Mouse (Mus musculus) stomach, embryonic 16.5 days (tissue): ENCODE data around the gene Pik3ip1. TPM values are rescaled to one million over a fixed set of nuclear protein-coding genes. Genes with fewer than 3 reads are reported as not detected.

Source experiments
- ATAC-seq: fragments of 200-750 bp; cut with Nextera tagmentation; 2 replicates; pipeline ENCODE4 v1.8.0; 2017; ENCODE audit warnings: moderate number of reproducible peaks, moderate TSS enrichment; ENCODE audit not compliant: insufficient read depth, low FRiP score
- H3K27ac ChIP-seq: fragments of 300-500 bp; sonication (generic); 2 replicates; pipeline ENCODE4 v1.5.1; 2014; ENCODE audit warnings: low read length
- H3K27me3 ChIP-seq: fragments of 300-500 bp; sonication (generic); 2 replicates; pipeline ENCODE4 v1.6.1; 2014; ENCODE audit warnings: low read length, control low read depth, mixed read lengths; ENCODE audit not compliant: control insufficient read depth, insufficient read depth
- H3K36me3 ChIP-seq: fragments of 300-500 bp; sonication (generic); 2 replicates; pipeline ENCODE4 v1.6.1; 2014; ENCODE audit warnings: low read length; ENCODE audit not compliant: control insufficient read depth, insufficient read depth
- H3K4me1 ChIP-seq: fragments of 300-500 bp; sonication (generic); 2 replicates; pipeline ENCODE4 v1.6.1; 2014; ENCODE audit warnings: low read length, control low read depth, mixed read lengths; ENCODE audit not compliant: control insufficient read depth, insufficient read depth
- H3K4me2 ChIP-seq: fragments of 300-500 bp; sonication (generic); 2 replicates; pipeline ENCODE4 v1.6.1; 2014; ENCODE audit warnings: low read depth, low read length, mixed read lengths
- H3K4me3 ChIP-seq: fragments of 300-500 bp; sonication (generic); replicated peaks from 2 replicates; pipeline ENCODE4 v1.5.1; 2014; ENCODE audit warnings: mild to moderate bottlenecking, low read length
- H3K9ac ChIP-seq: fragments of 300-500 bp; sonication (generic); 2 replicates; pipeline ENCODE4 v1.6.1; 2014; ENCODE audit warnings: low read length
- H3K9me3 ChIP-seq: fragments of 300-500 bp; sonication (generic); replicated peaks from 2 replicates; pipeline ENCODE4 v1.6.1; 2016; ENCODE audit warnings: low read length, control low read depth; ENCODE audit not compliant: control insufficient read depth
- WGBS: fragments of 180-500 bp; shearing (Covaris S2); extraction: QIAGEN DNeasy Blood & Tissue Kit; methylation state at CpG from one replicate; pipeline ENCODE4 v1.1.7; 2014; 5-methylcytosine and 5-hydroxymethylcytosine counted together
- polyA plus RNA-seq: library from polyadenylated mRNA; unstranded; fragments of >200 nt; fragmentation: Nextera tagmentation; extraction: Ambion mirVana; gene quantifications from 2 replicates; pipeline ENCODE4 v1.2.1, GENCODE M21; 2015

The Pik3ip1 gene
- 9.4 and 11.8 TPM in 2 replicates for polyA plus RNA-seq

DNA sequence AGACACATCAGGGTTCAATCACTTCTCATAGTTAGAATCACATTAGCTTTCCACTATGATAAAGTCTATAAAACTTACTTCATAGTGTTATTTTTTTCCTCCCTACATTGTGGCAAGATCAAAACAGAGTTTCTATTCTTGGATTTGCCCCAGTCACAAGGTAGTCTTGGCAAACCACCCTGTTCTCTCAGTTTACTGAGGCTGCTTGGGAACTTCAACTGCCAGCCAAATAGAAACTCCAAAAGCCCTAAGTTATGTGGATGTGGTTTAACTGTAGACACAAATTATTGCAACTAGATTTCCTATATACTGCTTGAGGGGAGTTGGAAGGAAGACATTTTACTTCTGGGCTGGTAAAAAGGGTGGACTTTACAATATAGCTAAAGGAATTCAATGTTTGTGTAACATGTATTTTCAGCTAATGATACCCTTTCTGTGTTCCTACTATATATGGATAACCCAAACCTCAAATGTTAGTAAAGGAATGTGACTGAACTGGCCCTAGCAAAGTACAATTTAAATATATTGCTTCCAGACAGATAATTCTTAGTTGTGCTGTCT, at the start of gene Pik3ip1:
Gene Pik3ip1 (plus strand): TSS at position 511 of the 561 bp plus-strand sequence.
- peak within 1 kb of the TSS; percentile 100 for H3K4me2 ChIP-seq
- H3K4me3 ChIP-seq: peak within 1 kb of the TSS; percentile 55
- no peaks in the 10 kb centered on the region for H3K36me3 ChIP-seq
- H3K9ac ChIP-seq: peak within 1 kb of the TSS; percentile 59
- peaks cover 22% of the 10 kb centered on the region for H3K4me1 ChIP-seq
- peak within 1 kb of the TSS; percentile 54; the same call in 1 of the 2 replicates for H3K27ac ChIP-seq
- no peaks in the 10 kb centered on the region for H3K27me3 ChIP-seq
- no peak for ATAC-seq
- H3K9me3 ChIP-seq: no peaks in the 10 kb centered on the region

DNA sequence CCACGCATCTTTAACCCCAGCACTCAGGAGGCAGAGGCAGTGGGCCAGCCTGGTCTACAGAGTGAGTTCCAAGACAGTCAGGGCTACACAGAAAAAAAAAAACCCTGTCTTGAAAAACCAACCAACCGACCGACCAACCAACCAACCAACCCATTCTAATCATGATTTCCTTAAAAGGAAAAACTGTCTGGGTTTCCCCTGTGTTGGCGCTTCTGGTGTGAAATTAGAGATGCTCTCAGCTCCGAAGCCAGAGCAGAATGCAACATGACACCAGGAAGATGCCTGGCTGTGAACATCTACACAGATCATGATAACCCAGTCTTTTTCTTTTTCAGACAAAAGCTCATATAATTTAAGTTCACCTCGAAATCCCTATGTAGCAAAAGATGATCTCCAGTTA, 47.3 kb upstream of the Pik3ip1 start:
- no peak for ATAC-seq
- H3K9ac ChIP-seq: no peak overlapping the region
- WGBS: 76% methylated on average over 6 of the region's 6 CpGs
- H3K4me2 ChIP-seq: no peak overlapping the region
- no peak overlapping the region for H3K4me3 ChIP-seq
- H3K4me1 ChIP-seq: peaks cover 5% of the 10 kb centered on the region; the same call in 1 of the 2 replicates
- H3K9me3 ChIP-seq: peaks cover 4% of the 10 kb centered on the region; the same call in 1 of the 2 replicates
- no peaks in the 10 kb centered on the region for H3K36me3 ChIP-seq
- H3K27ac ChIP-seq: no peak overlapping the region
- no peaks in the 10 kb centered on the region for H3K27me3 ChIP-seq

DNA sequence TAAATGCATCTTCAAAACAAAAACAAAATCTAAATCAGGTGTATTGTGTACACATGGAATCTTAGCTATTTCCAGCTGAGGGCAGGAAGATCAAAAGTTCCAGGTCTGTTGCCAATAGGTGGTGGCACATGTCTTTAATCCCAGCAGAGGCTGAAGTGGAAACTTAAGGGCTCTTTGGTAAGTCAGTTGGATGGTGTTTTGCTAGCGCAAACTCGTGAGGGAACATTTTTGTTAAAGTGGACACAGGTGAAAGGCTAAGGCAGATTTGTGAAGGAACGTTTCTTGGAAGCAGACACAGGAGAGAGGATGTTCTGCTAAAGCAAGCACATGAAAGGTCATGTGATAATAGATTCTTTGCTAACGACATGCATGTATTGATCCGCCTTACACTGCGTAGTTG, 46.6 kb upstream of the Pik3ip1 start:
- Histone ChIP-seq H3K27ac (no peak overlapping the region), H3K9ac (no peak overlapping the region), H3K36me3 (no peaks in the 10 kb centered on the region), H3K4me2 (no peak overlapping the region), H3K27me3 (no peaks in the 10 kb centered on the region), H3K4me1 (peaks cover 12% of the 10 kb centered on the region), H3K9me3 (peaks cover 4% of the 10 kb centered on the region; the same call in 1 of the 2 replicates), H3K4me3 (no peak overlapping the region)
- WGBS: 89% methylated on average over 6 of the region's 6 CpGs
- ATAC-seq: no peak

DNA sequence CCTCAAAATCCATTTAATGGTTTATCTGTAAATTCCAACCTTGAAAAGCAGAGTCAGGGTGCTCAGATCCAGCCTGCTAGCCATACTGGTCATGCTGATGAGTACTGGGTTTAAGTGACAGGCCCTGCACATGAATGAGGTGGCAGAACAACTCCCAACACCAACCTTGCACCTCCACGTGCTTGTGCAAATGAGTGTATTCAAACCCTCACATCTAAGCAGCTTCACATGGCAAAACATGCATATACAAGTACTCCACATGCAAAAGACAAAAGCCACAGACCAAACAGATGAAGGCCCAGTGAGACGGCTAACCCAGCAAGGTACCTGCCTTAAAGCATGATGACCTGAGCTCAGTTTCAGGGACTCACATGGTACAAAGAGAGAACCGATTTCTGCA, 44.3 kb upstream of the Pik3ip1 start:
- Histone ChIP-seq H3K9me3 (peaks cover 4% of the 10 kb centered on the region; the same call in 1 of the 2 replicates), H3K9ac (no peak overlapping the region), H3K4me3 (no peak overlapping the region), H3K27ac (no peak overlapping the region), H3K27me3 (no peaks in the 10 kb centered on the region), H3K36me3 (no peaks in the 10 kb centered on the region), H3K4me2 (no peak overlapping the region), H3K4me1 (peaks cover 13% of the 10 kb centered on the region)
- no peak for ATAC-seq
- 79% methylated on average over 3 of the region's 3 CpGs for WGBS

DNA sequence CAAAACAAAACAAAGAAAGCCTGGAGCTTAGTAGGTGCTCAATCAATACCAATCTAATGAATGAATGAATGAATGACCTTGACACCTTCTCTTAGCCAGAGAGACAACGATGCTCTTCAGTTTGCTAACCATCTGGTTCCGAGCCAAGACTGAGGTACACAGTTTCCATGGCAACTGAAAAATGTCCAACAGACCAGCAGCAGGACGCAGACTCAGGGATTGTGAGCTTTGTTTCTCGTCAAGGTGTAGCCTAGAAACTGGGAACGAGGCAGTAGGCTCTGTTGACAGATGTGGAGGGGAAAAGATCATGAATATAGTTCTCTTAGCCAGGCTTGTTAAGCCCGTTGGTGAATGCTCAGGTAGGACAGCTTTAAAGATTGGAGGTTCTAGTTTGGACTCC, 43.1 kb upstream of the Pik3ip1 start:
- 32% methylated on average over 6 of the region's 6 CpGs for WGBS
- Histone ChIP-seq H3K9me3 (0 out of 2 replicates have a peak, but pooled peaks cover 4% of the 10 kb centered on the region), H3K9ac (no peak overlapping the region), H3K36me3 (no peaks in the 10 kb centered on the region), H3K4me1 (peaks cover 14% of the 10 kb centered on the region), H3K4me2 (no peak overlapping the region), H3K27ac (no peak overlapping the region), H3K4me3 (no peak overlapping the region), H3K27me3 (no peaks in the 10 kb centered on the region)
- no peak for ATAC-seq

DNA sequence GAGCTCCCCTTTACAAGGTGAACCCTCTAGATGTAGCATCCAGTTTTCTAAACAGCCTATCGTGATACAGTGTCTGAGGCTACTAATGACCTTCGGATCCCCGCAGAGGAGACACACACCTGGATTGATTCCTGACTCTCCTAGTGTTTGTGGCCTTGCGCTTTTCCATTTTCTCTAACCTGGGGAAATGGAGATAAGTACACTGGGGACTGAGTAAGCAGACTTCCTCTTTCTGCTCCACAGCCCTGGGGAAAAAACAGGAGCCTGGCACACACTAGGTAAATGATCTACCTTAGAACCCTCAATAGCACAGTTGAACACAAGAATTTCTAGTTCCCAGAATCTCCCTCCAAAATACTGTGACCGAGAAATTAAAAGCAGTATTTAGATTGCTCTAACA, 42.3 kb upstream of the Pik3ip1 start:
- Histone ChIP-seq H3K4me1 (peaks cover 20% of the 10 kb centered on the region), H3K27me3 (no peaks in the 10 kb centered on the region), H3K27ac (peak overlapping the region; percentile 100; the same call in 1 of the 2 replicates), H3K4me2 (peak overlapping the region; percentile 97), H3K9ac (peak overlapping the region; percentile 99; the same call in 1 of the 2 replicates), H3K9me3 (0 out of 2 replicates have a peak, but pooled peaks cover under 1% of the 10 kb centered on the region), H3K4me3 (peak overlapping the region; percentile 85), H3K36me3 (no peaks in the 10 kb centered on the region)
- ATAC-seq: no peak
- 52% methylated on average over 5 of the region's 5 CpGs for WGBS

DNA sequence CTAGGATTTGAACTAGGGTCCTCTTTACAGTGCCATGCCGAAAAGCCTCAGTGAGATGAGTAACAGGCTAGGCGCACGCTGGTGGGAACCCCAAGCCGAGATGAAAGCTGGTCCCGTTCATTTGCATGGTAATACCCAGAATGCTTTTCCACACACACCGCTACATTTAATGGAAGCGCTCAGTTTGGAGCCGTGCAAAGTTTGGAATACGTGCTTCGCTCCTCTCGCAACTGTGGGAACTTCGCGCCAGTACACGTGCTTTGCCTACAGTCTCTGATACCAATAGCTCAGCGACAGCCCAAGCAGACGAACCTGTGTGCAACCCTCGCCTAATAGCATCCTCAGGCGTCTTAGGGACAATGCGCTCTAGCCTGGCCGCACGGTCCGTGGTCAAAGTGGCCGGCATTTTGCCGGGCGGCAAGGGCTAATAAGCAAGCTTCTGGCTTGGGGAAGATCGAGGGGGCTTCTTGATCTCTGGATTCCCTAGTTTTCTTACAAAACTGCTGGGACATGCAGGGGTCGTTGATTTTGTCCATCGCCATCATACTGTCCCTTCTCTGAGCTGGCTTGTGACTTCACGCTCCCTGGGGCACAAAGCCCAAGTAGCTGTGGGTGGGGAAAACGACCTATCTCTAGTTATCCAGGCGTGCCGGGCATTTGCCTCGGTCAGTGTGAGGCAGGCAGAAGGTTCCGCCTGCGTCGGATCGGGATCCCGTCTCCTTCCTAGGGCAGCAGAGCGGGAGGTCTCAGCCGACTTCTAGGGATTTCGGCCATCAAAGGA, 41.5 kb upstream of the Pik3ip1 start, which contains the start of gene Patz1:
Gene Patz1 (plus strand): TSS at position 354 of the 781 bp plus-strand sequence.
- WGBS: under 1% methylated on average over 41 of the region's 41 CpGs
- Histone ChIP-seq H3K9me3 (no peaks in the 10 kb centered on the region), H3K27me3 (no peaks in the 10 kb centered on the region), H3K36me3 (no peaks in the 10 kb centered on the region), H3K9ac (peak within 1 kb of the TSS; percentile 99), H3K4me2 (peak within 1 kb of the TSS; percentile 97), H3K4me1 (peaks cover 28% of the 10 kb centered on the region), H3K4me3 (peak within 1 kb of the TSS; percentile 85), H3K27ac (peak within 1 kb of the TSS; percentile 100)
- peak; percentile 14; the same call in 1 of the 2 replicates for ATAC-seq

- H3K4me3 ChIP-seq: peak overlapping the region; percentile 85
- H3K27me3 ChIP-seq: no peaks in the 10 kb centered on the region
- 0 out of 2 replicates have a peak, but pooled peaks cover 2% of the 10 kb centered on the region for H3K36me3 ChIP-seq
- peak overlapping the region; percentile 97 for H3K4me2 ChIP-seq
- H3K27ac ChIP-seq: peak overlapping the region; percentile 100
- H3K9me3 ChIP-seq: no peaks in the 10 kb centered on the region
- H3K9ac ChIP-seq: peak overlapping the region; percentile 99
- ATAC-seq: peak; percentile 81
- H3K4me1 ChIP-seq: peaks cover 35% of the 10 kb centered on the region
- 0% methylated on average over 34 of the region's 40 CpGs for WGBS
Measured at GRCm38 (mm10) chr11:3289302-3289802, 40.8 kb upstream of the Pik3ip1 start.
